Mouse (Mus musculus) bone marrow macrophage, adult 2 months (primary cell): ENCODE measurements around the gene Runx1. TPM values are rescaled to one million over a fixed set of nuclear protein-coding genes. Genes with fewer than 3 reads are reported as not detected.

Experiments used
- H3K27ac ChIP-seq: 2 replicates; pipeline ENCODE4 v1.5.1; 2012; ENCODE audit warnings: low read depth, low read length; ENCODE audit not compliant: insufficient read depth
- H3K4me1 ChIP-seq: 2 replicates; pipeline ENCODE4 v1.6.1; 2012; ENCODE audit warnings: low read length; ENCODE audit not compliant: control insufficient read depth, insufficient read depth
- H3K4me3 ChIP-seq: 2 replicates; pipeline ENCODE4 v1.5.1; 2012; ENCODE audit warnings: mild to moderate bottlenecking, low read length, moderate library complexity; ENCODE audit not compliant: insufficient read depth
- CTCF ChIP-seq: IDR thresholded peaks from 2 replicates; pipeline ENCODE4 v1.5.1; 2012; ENCODE audit warnings: low read depth, mild to moderate bottlenecking, low read length, moderate library complexity
- POLR2A ChIP-seq: IDR thresholded peaks from 2 replicates; pipeline ENCODE4 v1.6.1; 2012; ENCODE audit warnings: mild to moderate bottlenecking, low read depth, low read length, borderline replicate concordance
- polyA plus RNA-seq: library from polyadenylated mRNA; stranded (reverse); fragments of >200 nt; gene quantifications from 2 replicates; pipeline ENCODE4 v1.2.4, GENCODE M21; 2012; ENCODE audit not compliant: missing spikeins, insufficient read depth, insufficient read length

Gene Runx1
- polyA plus RNA-seq, 1 experiment = 103 TPM

- H3K4me1 ChIP-seq = no peaks in the 10 kb centered on the region
- no peak overlapping the region for H3K27ac ChIP-seq
- TF ChIP-seq POLR2A (no peak), CTCF (no peak)
- no peak overlapping the region for H3K4me3 ChIP-seq
Measured at GRCm38 (mm10) chr16:92629829-92630228, 196.1 kb downstream of the Runx1 start.

GRCm38 (mm10) chr16:92627262-92627661, 198.7 kb downstream of the Runx1 start:
- TF ChIP-seq CTCF (no peak), POLR2A (no peak)
- H3K4me1 ChIP-seq = peaks cover 4% of the 10 kb centered on the region; the same call in 1 of the 2 replicates
- no peak overlapping the region for H3K27ac ChIP-seq
- no peak overlapping the region for H3K4me3 ChIP-seq

- peaks cover 28% of the 10 kb centered on the region for H3K4me1 ChIP-seq
- no peak overlapping the region for H3K4me3 ChIP-seq
- no peak overlapping the region for H3K27ac ChIP-seq
- no peak for TF ChIP-seq CTCF
- TF ChIP-seq POLR2A = no peak
Measured at GRCm38 (mm10) chr16:92623953-92624352, 202.0 kb downstream of the Runx1 start.

GRCm38 (mm10) chr16:92621859-92622258, 204.1 kb downstream of the Runx1 start:
- H3K4me3 ChIP-seq = no peak overlapping the region
- TF ChIP-seq CTCF (no peak), POLR2A (no peak)
- peaks cover 28% of the 10 kb centered on the region for H3K4me1 ChIP-seq
- H3K27ac ChIP-seq = peak overlapping the region; percentile 55; the same call in 1 of the 2 replicates

- H3K27ac ChIP-seq = peak overlapping the region; percentile 72
- no peak for TF ChIP-seq CTCF
- TF ChIP-seq POLR2A = no peak
- H3K4me1 ChIP-seq = peaks cover 32% of the 10 kb centered on the region
- no peak overlapping the region for H3K4me3 ChIP-seq
Measured at GRCm38 (mm10) chr16:92620841-92621518, 205.0 kb downstream of the Runx1 start.

- TF ChIP-seq CTCF (no peak), POLR2A (no peak)
- H3K27ac ChIP-seq = no peak overlapping the region
- peaks cover 53% of the 10 kb centered on the region for H3K4me1 ChIP-seq
- no peak overlapping the region for H3K4me3 ChIP-seq
Measured at GRCm38 (mm10) chr16:92616839-92617238, 209.1 kb downstream of the Runx1 start.

- Histone ChIP-seq H3K4me1 (peaks cover 44% of the 10 kb centered on the region), H3K4me3 (no peak overlapping the region), H3K27ac (peak overlapping the region; percentile 19; the same call in 1 of the 2 replicates)
- TF ChIP-seq POLR2A (no peak), CTCF (peak; percentile 16; the same call in 1 of the 2 replicates)
Measured at GRCm38 (mm10) chr16:92615234-92615799, 210.6 kb downstream of the Runx1 start.

GRCm38 (mm10) chr16:92612546-92612945, 213.4 kb downstream of the Runx1 start:
- H3K4me1 ChIP-seq = peaks cover 42% of the 10 kb centered on the region
- no peak overlapping the region for H3K4me3 ChIP-seq
- H3K27ac ChIP-seq = peak overlapping the region; percentile 31
- TF ChIP-seq POLR2A (no peak), CTCF (no peak)

GRCm38 (mm10) chr16:92611641-92612149, 214.3 kb downstream of the Runx1 start:
- H3K27ac ChIP-seq = 0 out of 2 replicates have a peak overlapping the region, but pooled peaks have one; percentile 31
- H3K4me1 ChIP-seq = peaks cover 42% of the 10 kb centered on the region
- TF ChIP-seq POLR2A (no peak), CTCF (no peak)
- H3K4me3 ChIP-seq = no peak overlapping the region

GRCm38 (mm10) chr16:92610464-92610863, 215.5 kb downstream of the Runx1 start:
- H3K4me3 ChIP-seq = no peak overlapping the region
- TF ChIP-seq POLR2A = no peak
- TF ChIP-seq CTCF = no peak
- no peak overlapping the region for H3K27ac ChIP-seq
- H3K4me1 ChIP-seq = peaks cover 33% of the 10 kb centered on the region

GRCm38 (mm10) chr16:92609717-92610077, 216.3 kb downstream of the Runx1 start:
- Histone ChIP-seq H3K27ac (0 out of 2 replicates have a peak overlapping the region, but pooled peaks have one; percentile 6), H3K4me1 (peaks cover 27% of the 10 kb centered on the region), H3K4me3 (no peak overlapping the region)
- TF ChIP-seq CTCF (no peak), POLR2A (no peak)
